Mouse (Mus musculus) erythroblast, embryonic 14.5 days (primary cell): ENCODE measurements around the gene Pecr.

ENCODE experiments used
- GATA1 ChIP-seq: IDR thresholded peaks from 2 replicates; pipeline ENCODE4 v1.6.1; 2012; ENCODE audit warnings: low read length, inconsistent platforms, mixed read lengths
- TAL1 ChIP-seq: IDR thresholded peaks from 3 replicates; pipeline ENCODE4 v1.6.1; 2012; ENCODE audit warnings: low read length, inconsistent platforms, mixed read lengths

- no peak for TF ChIP-seq TAL1
- TF ChIP-seq GATA1: no peak
Measured at GRCm38 (mm10) chr1:72316901-72317300, 32.8 kb upstream of the Pecr start.
